ENCODE assay signal across 30 mouse cellular contexts in the genomic region with DNA sequence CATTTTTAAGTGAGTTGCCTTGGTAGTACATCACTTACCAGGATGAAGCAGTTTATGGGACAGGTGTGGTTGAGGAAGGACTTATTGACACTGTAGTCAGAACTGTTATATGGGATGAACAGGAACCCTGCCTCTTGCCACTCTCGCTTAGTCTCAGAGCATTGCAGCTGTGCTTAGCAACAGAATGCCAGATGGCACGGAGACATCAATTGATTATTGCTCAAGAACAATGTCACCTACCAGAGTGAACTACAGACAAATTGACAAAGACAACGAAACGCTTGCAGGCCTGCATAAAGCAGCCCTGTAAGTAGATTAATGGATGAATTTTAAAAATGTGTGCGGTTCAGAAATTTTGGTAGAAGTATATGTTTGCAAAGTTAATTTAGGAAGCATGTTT. TPM values are rescaled to one million over a fixed set of nuclear protein-coding genes. Genes with fewer than 3 reads are reported as not detected.
"Had no signal": no experiment of that assay in that cellular context is flagged by ENCODE, and none has a peak within 500 bp of the region (broad histone marks: within the 10 kb centered on the region; RNA-seq: fewer than 3 reads in every experiment).

No protein-coding gene starts in this region.

- ATAC-seq: forebrain, embryonic 13.5 days; forebrain, embryonic 14.5 days; forebrain, embryonic 15.5 days; forebrain, embryonic 16.5 days; forebrain, postnatal 0 days had no signal

- H3K9ac ChIP-seq: embryonic facial prominence, embryonic 12.5 days; embryonic facial prominence, embryonic 13.5 days; embryonic facial prominence, embryonic 15.5 days; forebrain, embryonic 12.5 days; forebrain, embryonic 13.5 days; forebrain, embryonic 15.5 days; forebrain, postnatal 0 days had no signal

- H3K9me3 ChIP-seq: embryonic facial prominence, embryonic 10.5 days; embryonic facial prominence, embryonic 12.5 days; embryonic facial prominence, embryonic 13.5 days; embryonic facial prominence, embryonic 15.5 days; forebrain, embryonic 10.5 days; forebrain, embryonic 12.5 days; forebrain, embryonic 13.5 days; forebrain, embryonic 15.5 days had no signal

- H3K4me2 ChIP-seq: embryonic facial prominence, embryonic 12.5 days; embryonic facial prominence, embryonic 13.5 days; embryonic facial prominence, embryonic 15.5 days; forebrain, embryonic 12.5 days; forebrain, embryonic 13.5 days; forebrain, embryonic 15.5 days had no signal

- DNase-seq: cerebellum, adult 18-20 months; cerebellum, adult 2 months; cerebellum, adult 8-10 months; cerebellum, adult 9-10 months; cerebellum, adult 9-11 months; cerebellum, postnatal 10 days; cerebellum, postnatal 14 days; cerebellum, postnatal 25 days; cerebellum, postnatal 36 days; embryo, embryonic 11 days; gastrocnemius, adult 2 months; gastrocnemius, postnatal 10 days; gastrocnemius, postnatal 14 days; gastrocnemius, postnatal 25 days; gastrocnemius, postnatal 36 days; heart, adult 11 months had no signal

- H3K4me3 ChIP-seq: embryonic facial prominence, embryonic 10.5 days; embryonic facial prominence, embryonic 12.5 days; embryonic facial prominence, embryonic 13.5 days; embryonic facial prominence, embryonic 15.5 days; erythroblast, embryonic 14.5 days; forebrain, embryonic 10.5 days; forebrain, embryonic 12.5 days; forebrain, embryonic 13.5 days; forebrain, embryonic 15.5 days; gastrocnemius, adult 2 months had no signal

- H3K4me1 ChIP-seq: embryonic facial prominence, embryonic 10.5 days; embryonic facial prominence, embryonic 12.5 days; embryonic facial prominence, embryonic 13.5 days; embryonic facial prominence, embryonic 15.5 days; forebrain, embryonic 10.5 days; forebrain, embryonic 12.5 days; forebrain, embryonic 13.5 days; forebrain, embryonic 15.5 days had no signal

- H3K27ac ChIP-seq: embryonic facial prominence, embryonic 10.5 days; embryonic facial prominence, embryonic 12.5 days; embryonic facial prominence, embryonic 13.5 days; embryonic facial prominence, embryonic 15.5 days; forebrain, embryonic 10.5 days; forebrain, embryonic 12.5 days; forebrain, embryonic 13.5 days; forebrain, embryonic 15.5 days; gastrocnemius, adult 2 months had no signal

- H3K36me3 ChIP-seq: embryonic facial prominence, embryonic 10.5 days; embryonic facial prominence, embryonic 12.5 days; embryonic facial prominence, embryonic 13.5 days; embryonic facial prominence, embryonic 15.5 days; forebrain, embryonic 10.5 days; forebrain, embryonic 12.5 days; forebrain, embryonic 15.5 days had no signal

- H3K27me3 ChIP-seq: embryonic facial prominence, embryonic 12.5 days; embryonic facial prominence, embryonic 13.5 days; embryonic facial prominence, embryonic 15.5 days; forebrain, embryonic 12.5 days; forebrain, embryonic 13.5 days; forebrain, embryonic 15.5 days had no signal

RNA-seq across cellular contexts. Expression of a gene that starts 21.3 kb away (rescaled TPM):
- total RNA-seq: common myeloid progenitor, adult 5-6 weeks; granulocyte monocyte progenitor cell, adult 5-6 weeks had no signal
- polyA plus RNA-seq: erythroblast, embryonic 14.5 days had no signal
